Mouse (Mus musculus): ENCODE measurements at regions not wholly inside any gene's neighbourhood (a gene's known extent, or its start where the extent isn't known, plus 50 kb on each side); places are given as distances from the start of the nearest gene placed in this dataset.

GRCm38 (mm10) chr13:40509290-40509689 lies 148.0 kb upstream of the Ofcc1 start:
- peak; percentile 22 for DNase-seq (ENCODE audit: low read depth, low spot score)

GRCm38 (mm10) chr13:40480830-40481229 lies 119.6 kb upstream of the Ofcc1 start:
- no peak for DNase-seq (ENCODE audit: low read depth, low spot score)

GRCm38 (mm10) chr13:40472683-40473082 lies 111.4 kb upstream of the Ofcc1 start:
- no peak for DNase-seq (ENCODE audit: low read depth, low spot score)

- DNase-seq (ENCODE audit: low read depth, low spot score) = no peak
Observed at GRCm38 (mm10) chr13:40469162-40469561, 107.9 kb upstream of the Ofcc1 start.

- DNase-seq (ENCODE audit: low read depth, low spot score) = no peak
Observed at GRCm38 (mm10) chr13:40453360-40453759, 92.1 kb upstream of the Ofcc1 start.

- no peak for DNase-seq (ENCODE audit: low read depth, low spot score)
Observed at GRCm38 (mm10) chr13:40429831-40430230, 68.6 kb upstream of the Ofcc1 start.

GRCm38 (mm10) chr13:40423051-40423450 lies 61.8 kb upstream of the Ofcc1 start:
- no peak for DNase-seq (ENCODE audit: low read depth, low spot score)

- no peak for DNase-seq (ENCODE audit: low read depth, low spot score)
Observed at GRCm38 (mm10) chr13:40417856-40418255, 56.6 kb upstream of the Ofcc1 start.

GRCm38 (mm10) chr13:40413074-40413473 lies 51.8 kb upstream of the Ofcc1 start:
- DNase-seq (ENCODE audit: low read depth, low spot score) = no peak

Measured in ZHBTc4 (cell line).